Mouse (Mus musculus): ENCODE data around the gene Qrfp.
A peak's percentile ranks its signal among the peaks of the same experiment; 100 is the strongest.

The Qrfp gene

GRCm38 (mm10) chr2:31770781-31771441, 39.5 kb downstream of the Qrfp start:
- no peak for DNase-seq (ENCODE audit: low spot score)

DNA sequence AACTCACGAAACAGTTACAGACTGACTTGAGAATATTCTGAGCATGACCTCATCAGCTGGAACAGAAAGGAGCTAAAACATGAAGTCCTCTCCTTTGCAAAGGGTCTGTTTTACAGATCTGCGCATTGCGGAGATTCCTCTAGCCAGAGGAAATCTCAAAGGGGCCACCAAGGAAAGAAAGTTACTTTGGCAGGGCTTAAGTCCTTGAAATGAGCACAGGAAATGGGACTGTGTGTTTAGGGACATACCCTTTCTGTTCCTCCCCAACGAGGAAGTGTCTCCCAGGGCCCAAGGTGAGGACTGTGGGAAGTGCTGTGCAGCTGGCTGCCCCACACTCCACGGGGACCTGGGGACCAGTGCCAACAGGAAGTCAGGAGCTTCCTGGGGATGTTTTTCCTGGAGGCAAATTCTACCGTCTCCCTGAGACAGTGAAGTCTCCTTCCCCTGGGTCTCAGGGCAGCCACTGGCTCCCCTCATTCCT, 40.7 kb downstream of the Qrfp start:
- no peak for DNase-seq (ENCODE audit: low spot score)

DNA sequence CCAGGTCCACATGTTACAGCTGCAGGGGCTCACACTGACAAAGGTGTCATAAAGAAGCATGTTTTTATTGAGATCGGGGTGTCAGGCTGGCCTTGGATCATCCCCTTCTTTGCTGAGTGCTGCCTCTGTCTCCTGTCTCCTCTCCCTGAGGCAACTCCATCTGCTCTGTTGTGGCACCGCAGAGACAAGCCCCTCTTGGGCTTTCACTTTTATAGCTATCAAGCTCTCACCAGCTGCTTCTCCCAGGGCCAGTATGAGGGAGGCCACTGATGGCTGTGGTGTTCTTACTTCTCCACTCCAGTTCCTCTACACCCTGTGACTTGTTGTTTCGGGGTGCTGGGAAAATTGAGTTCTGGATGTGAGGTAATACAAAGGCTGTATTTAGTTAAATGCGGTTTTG, 41.3 kb downstream of the Qrfp start:
- no peak for DNase-seq (ENCODE audit: low spot score)

- DNase-seq (ENCODE audit: low spot score), result no peak
Observed at GRCm38 (mm10) chr2:31767815-31768214, 42.6 kb downstream of the Qrfp start.

DNA sequence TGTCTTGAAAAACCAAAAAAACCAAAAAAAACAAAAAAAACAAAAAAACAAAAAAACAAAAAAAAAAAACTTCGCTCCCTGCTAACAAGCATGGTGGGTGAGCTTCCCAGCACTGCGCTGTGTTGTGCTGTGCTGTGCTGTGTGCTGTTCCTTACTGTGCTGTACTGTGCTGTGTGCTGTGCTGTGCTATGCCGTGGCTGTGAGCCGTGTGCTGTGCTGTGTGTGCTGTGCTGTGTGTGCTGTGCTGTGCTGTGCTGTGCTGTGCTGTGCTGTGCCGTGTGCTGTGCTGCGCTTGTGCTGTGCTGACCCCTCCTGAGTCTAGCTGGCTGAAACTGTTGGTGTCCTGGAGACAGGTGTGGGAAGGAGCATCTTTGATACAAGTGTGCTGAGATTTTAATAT, 43.3 kb downstream of the Qrfp start:
- no peak for DNase-seq (ENCODE audit: low spot score)

- DNase-seq (ENCODE audit: low spot score), result no peak
Observed at GRCm38 (mm10) chr2:31763271-31763670, 47.1 kb downstream of the Qrfp start.

- no peak for DNase-seq (ENCODE audit: low spot score)
Observed at GRCm38 (mm10) chr2:31762853-31763252, 47.5 kb downstream of the Qrfp start.

GRCm38 (mm10) chr2:31762155-31762554, 48.2 kb downstream of the Qrfp start:
- DNase-seq (ENCODE audit: low spot score), result no peak

DNA sequence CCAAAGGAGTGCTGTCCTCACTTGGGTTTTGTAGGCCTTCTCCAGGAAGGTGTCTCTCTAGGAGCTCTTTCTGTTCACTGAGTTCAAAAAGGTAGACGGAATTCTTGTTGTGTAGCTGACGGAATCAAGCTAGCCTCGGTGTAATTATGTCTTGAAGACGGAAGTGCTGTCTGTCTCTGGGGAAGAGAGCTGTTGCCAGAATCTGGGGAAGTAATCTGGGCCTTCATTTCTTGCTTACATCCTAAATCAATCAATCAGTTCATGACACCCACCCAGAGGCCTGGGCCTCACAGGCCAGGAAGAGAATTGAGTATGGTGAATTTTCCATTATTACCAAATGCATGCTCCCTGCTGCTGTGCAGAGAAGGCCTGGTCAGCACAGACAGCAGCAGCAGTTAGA, 48.8 kb downstream of the Qrfp start:
- DNase-seq (ENCODE audit: low spot score), result no peak

GRCm38 (mm10) chr2:31761115-31761531, 49.3 kb downstream of the Qrfp start:
- DNase-seq (ENCODE audit: low spot score), result no peak

- no peak for DNase-seq (ENCODE audit: low spot score)
Observed at GRCm38 (mm10) chr2:31760486-31760885, 49.9 kb downstream of the Qrfp start.

DNA sequence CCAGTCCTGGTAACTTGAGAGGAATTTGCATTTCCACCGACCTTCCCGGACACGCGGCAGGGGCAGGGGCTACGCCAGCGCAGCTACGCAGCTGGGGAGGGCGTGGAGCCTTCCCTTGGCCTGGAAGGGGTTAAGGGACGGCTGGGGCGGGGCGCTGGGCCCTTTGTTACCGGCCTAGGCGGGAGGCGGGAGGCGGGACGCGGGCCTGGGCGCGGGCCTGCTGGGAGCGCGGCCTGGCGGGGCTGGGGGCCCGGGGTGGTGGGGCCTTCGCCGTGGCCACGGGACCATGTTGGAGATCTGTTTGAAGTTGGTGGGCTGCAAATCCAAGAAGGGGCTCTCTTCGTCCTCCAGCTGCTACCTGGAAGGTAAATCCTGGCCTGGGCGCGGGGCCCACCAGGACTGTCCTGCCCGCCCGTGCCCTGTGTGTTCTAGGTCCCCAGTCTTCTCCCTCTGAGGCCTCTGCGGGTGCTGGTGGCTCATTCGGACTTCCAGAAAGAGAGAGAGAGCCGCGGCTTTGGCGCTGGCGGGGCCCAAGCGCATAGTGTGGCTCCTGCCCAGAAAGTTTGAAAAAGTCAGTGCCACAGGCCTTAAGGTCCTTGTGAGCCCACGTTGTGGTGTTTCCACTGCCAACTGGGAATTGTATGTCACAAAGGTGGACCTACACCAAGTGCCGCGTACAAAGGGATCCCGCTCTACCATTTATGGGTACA, 50.5 kb downstream of the Qrfp start:
- peak; percentile 82 for DNase-seq (ENCODE audit: low spot score)

GRCm38 (mm10) chr2:31758966-31759365, 51.4 kb downstream of the Qrfp start:
- DNase-seq (ENCODE audit: low spot score), result no peak

DNA sequence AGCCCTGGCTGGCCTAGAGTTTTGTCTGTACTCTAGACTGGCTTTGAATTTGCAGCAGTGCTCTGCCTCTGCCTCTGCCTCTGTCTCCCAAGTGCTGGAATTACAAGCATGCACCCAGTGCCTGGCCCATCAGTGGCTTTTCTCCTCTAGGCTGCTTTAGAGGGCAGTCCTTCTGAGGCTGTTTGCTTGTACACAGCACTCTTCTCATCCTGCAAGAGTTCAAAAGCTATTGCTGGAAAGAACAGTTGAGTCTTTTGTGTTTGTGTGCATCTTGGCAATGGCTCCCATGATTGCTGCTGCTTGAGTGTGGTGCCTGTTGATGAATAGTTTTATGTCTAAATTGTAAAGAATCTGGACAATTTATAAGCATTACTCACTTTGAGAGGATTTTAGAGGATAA, 52.9 kb downstream of the Qrfp start:
- no peak for DNase-seq (ENCODE audit: low spot score)

Measured in ovary, postnatal 10 days (tissue).